ENCODE assay signal across 9 mouse cellular contexts in the genomic region with DNA sequence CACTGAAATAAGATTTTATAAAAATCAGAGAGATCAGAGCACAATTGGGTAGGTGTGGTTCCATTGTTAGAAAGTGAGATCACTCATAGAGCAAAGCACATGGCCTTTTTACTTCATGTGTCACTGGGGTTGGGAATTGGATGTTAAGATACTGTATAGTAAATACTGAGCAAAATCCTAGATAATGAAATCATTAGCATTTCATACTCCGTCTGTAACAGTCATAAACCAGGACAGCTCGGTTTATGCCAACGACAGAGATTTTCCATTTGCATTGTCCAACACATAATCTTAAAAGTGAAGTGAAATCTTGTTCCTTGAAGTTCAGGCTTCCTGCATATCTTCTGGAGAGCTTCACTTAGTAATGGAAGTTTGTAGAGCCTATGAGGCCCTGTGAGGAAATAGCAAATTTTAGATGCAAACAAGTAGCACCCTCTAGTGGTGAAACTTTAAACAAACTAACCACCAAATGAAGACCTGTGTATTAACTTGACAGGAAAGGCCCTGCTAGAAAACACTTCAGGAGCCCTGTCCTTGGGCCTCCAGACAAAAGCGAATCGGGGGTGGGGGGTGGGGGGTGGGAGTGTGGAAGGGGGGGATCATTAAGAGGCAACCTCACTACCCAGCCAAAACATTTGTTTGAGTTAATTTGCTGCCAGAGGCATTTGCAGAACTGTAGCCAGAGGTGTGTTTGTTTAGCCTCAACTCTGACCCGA.
DNase-seq lines count a peak whose midpoint lies in the region; ATAC-seq lines count a peak whose summit lies in the region.
"Had no signal": no experiment of that assay in that cellular context is flagged by ENCODE, and none has a peak within 500 bp of the region (broad histone marks: within the 10 kb centered on the region; RNA-seq: fewer than 3 reads in every experiment).

No protein-coding gene starts in this region.

- WGBS in hindbrain, embryonic 12.5 days = 55% methylated on average over 6 of the region's 6 CpGs

- H3K9ac ChIP-seq in hindbrain, embryonic 12.5 days = no peak overlapping the region
- H3K9ac ChIP-seq: liver, embryonic 15.5 days had no signal

- H3K27me3 ChIP-seq in hindbrain, embryonic 12.5 days = no peaks in the 10 kb centered on the region
- H3K27me3 ChIP-seq: liver, embryonic 15.5 days had no signal

- no peaks in the 10 kb centered on the region for H3K4me1 ChIP-seq in hindbrain, embryonic 12.5 days
- H3K4me1 ChIP-seq: liver, embryonic 15.5 days had no signal

- H3K9me3 ChIP-seq in hindbrain, embryonic 12.5 days (replicated peaks) = no peaks in the 10 kb centered on the region
- H3K9me3 ChIP-seq: liver, embryonic 15.5 days had no signal

- no peak overlapping the region for H3K27ac ChIP-seq in hindbrain, embryonic 12.5 days
- H3K27ac ChIP-seq: liver, embryonic 15.5 days had no signal

- no peak overlapping the region for H3K4me3 ChIP-seq in hindbrain, embryonic 12.5 days
- H3K4me3 ChIP-seq: liver, embryonic 15.5 days had no signal

- no peak for DNase-seq in frontal cortex, postnatal 25 days (ENCODE audit: low spot score in 2 of 2)
- peak; percentile 21 for DNase-seq in thymus, postnatal 0 days (ENCODE audit: low spot score)
- DNase-seq in thymus, postnatal 4 days = no peak
- DNase-seq in lung, postnatal 10 days = peak; percentile 64
- DNase-seq in thymus, adult 18-20 months = no peak

- no peaks in the 10 kb centered on the region for H3K36me3 ChIP-seq in hindbrain, embryonic 12.5 days
- H3K36me3 ChIP-seq: liver, embryonic 15.5 days had no signal

- ATAC-seq in frontal cortex, adult (ENCODE audit: low TSS enrichment) = peak; percentile 91
- ATAC-seq in hindbrain, embryonic 12.5 days (ENCODE audit: low FRiP score) = peak; percentile 69; the same call in 1 of the 2 replicates
- no peak for ATAC-seq in erythroblast, adult 5-6 weeks (replicated peaks; ENCODE audit: low FRiP score, poor library complexity, severe bottlenecking)

- no peak overlapping the region for H3K4me2 ChIP-seq in hindbrain, embryonic 12.5 days (replicated peaks)
- H3K4me2 ChIP-seq: liver, embryonic 15.5 days had no signal

Comparison
In these comparisons a context has a peak if more than half of its experiments do, and no peak if none do; other contexts are left out.
1. DNase-seq: peak in thymus, postnatal 0 days (single experiment) and lung, postnatal 10 days (single experiment); none in frontal cortex, postnatal 25 days (0 of 2), thymus, postnatal 4 days (single experiment) and thymus, adult 18-20 months (0 of 2).